Mouse (Mus musculus) right cerebral cortex, postnatal 10 days (tissue): Measurements from ENCODE around the gene Fam114a2.

Source experiments
- DNase-seq, 2 experiments: peaks; one replicate each; pipeline ENCODE4 v3.0.0; 2021; ENCODE audit warnings: low spot score in 2 of 2

The Fam114a2 gene

GRCm38 (mm10) chr11:57434153-57434552 lies 84.3 kb downstream of the Fam114a2 start:
- DNase-seq: no peak
